Mouse (Mus musculus) liver, postnatal 0 days (tissue): ENCODE measurements around the gene Cyp11a1. TPM values are rescaled to one million over a fixed set of nuclear protein-coding genes. Genes with fewer than 3 reads are reported as not detected.

ENCODE experiments used
- ATAC-seq: fragments of 200-750 bp; cut with Nextera tagmentation; 2 replicates; pipeline ENCODE4 v1.8.0; 2017; ENCODE audit warnings: mild to moderate bottlenecking, moderate library complexity
- DNase-seq: peaks from one replicate; pipeline ENCODE4 v3.0.0-alpha.2; 2016
- H3K27ac ChIP-seq: fragments of 300-500 bp; sonication (generic); 2 replicates; pipeline ENCODE4 v1.5.1; 2014; ENCODE audit warnings: antibody characterized with exemption, moderate library complexity, mild to moderate bottlenecking, low read depth
- H3K27me3 ChIP-seq: fragments of 300-500 bp; sonication (generic); 2 replicates; pipeline ENCODE4 v1.6.1; 2014; ENCODE audit warnings: low read length, control low read depth, mixed read lengths; ENCODE audit not compliant: insufficient read depth
- H3K36me3 ChIP-seq: fragments of 300-500 bp; sonication (generic); replicated peaks from 2 replicates; pipeline ENCODE4 v1.6.1; 2014; ENCODE audit warnings: mild to moderate bottlenecking, control low read depth, low read length, moderate library complexity, mixed read lengths; ENCODE audit not compliant: insufficient read depth
- H3K4me1 ChIP-seq: fragments of 300-500 bp; sonication (generic); 2 replicates; pipeline ENCODE4 v1.6.1; 2014; ENCODE audit warnings: antibody characterized with exemption, mild to moderate bottlenecking, control low read depth; ENCODE audit not compliant: insufficient read depth
- H3K4me2 ChIP-seq: fragments of 300-500 bp; sonication (generic); 2 replicates; pipeline ENCODE4 v1.6.1; 2014; ENCODE audit warnings: low read depth, mild to moderate bottlenecking, low read length, moderate library complexity, mixed read lengths
- H3K4me3 ChIP-seq: fragments of 300-500 bp; sonication (generic); 2 replicates; pipeline ENCODE4 v1.5.1; 2014; ENCODE audit warnings: low read depth, low read length
- H3K9ac ChIP-seq: fragments of 300-500 bp; sonication (generic); replicated peaks from 2 replicates; pipeline ENCODE4 v1.6.1; 2014; ENCODE audit warnings: mild to moderate bottlenecking, moderate library complexity
- H3K9me3 ChIP-seq: fragments of 300-500 bp; sonication (generic); 2 replicates; pipeline ENCODE4 v1.6.1; 2016; ENCODE audit warnings: mild to moderate bottlenecking, control low read depth, low read length, mixed read lengths
- CTCF ChIP-seq: sonication (generic); IDR thresholded peaks from 2 replicates; pipeline ENCODE4 v1.5.1; 2016; ENCODE audit warnings: antibody characterized with exemption, low read depth
- EP300 ChIP-seq: IDR thresholded peaks from 2 replicates; pipeline ENCODE4 v1.6.1; 2016; ENCODE audit warnings: antibody characterized with exemption, low read depth, mild to moderate bottlenecking
- WGBS: fragments of 180-500 bp; shearing (Covaris S2); extraction: QIAGEN DNeasy Blood & Tissue Kit; methylation state at CpG from one replicate; pipeline ENCODE4 v1.1.7; 2014; ENCODE audit not compliant: insufficient replicate concordance; 5-methylcytosine and 5-hydroxymethylcytosine counted together
- polyA plus RNA-seq: library from polyadenylated mRNA; unstranded; fragments of >200 nt; fragmentation: Nextera tagmentation; extraction: Ambion mirVana; gene quantifications from 2 replicates; pipeline ENCODE4 v1.2.1, GENCODE M21; 2015

Cyp11a1 gene
- polyA plus RNA-seq, 1 experiment from 2014 or later, result 0.51 TPM

DNA sequence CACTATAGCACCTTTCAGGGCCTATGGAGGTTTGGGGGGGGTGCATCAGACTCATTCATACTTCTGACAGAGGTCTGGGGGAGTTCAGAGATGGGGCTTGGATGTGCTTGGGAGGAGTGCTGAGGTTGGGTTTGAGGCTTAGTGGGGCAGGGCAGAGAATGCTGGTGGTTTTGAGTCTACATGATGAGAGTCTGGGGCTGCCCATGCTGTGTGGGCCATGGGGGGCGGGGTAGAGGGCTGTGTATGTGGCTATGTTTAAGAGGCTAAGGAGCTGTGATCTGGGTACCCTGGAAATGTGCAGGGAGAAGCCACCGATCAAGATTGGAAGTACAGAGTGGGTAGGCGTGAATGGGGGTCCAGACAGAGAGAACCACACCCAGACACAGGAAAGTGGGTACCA, 14.2 kb upstream of the Cyp11a1 start:
- H3K27ac ChIP-seq, result no peak overlapping the region
- no peak overlapping the region for H3K4me3 ChIP-seq
- TF ChIP-seq CTCF (no peak), EP300 (no peak)
- no peak overlapping the region for H3K4me2 ChIP-seq
- no peaks in the 10 kb centered on the region for H3K9me3 ChIP-seq
- no peak for ATAC-seq
- 79% methylated on average over 3 of the region's 3 CpGs for WGBS
- H3K9ac ChIP-seq, result no peak overlapping the region
- H3K4me1 ChIP-seq, result no peaks in the 10 kb centered on the region
- no peaks in the 10 kb centered on the region for H3K36me3 ChIP-seq
- H3K27me3 ChIP-seq, result peaks cover 4% of the 10 kb centered on the region
- DNase-seq, result no peak

DNA sequence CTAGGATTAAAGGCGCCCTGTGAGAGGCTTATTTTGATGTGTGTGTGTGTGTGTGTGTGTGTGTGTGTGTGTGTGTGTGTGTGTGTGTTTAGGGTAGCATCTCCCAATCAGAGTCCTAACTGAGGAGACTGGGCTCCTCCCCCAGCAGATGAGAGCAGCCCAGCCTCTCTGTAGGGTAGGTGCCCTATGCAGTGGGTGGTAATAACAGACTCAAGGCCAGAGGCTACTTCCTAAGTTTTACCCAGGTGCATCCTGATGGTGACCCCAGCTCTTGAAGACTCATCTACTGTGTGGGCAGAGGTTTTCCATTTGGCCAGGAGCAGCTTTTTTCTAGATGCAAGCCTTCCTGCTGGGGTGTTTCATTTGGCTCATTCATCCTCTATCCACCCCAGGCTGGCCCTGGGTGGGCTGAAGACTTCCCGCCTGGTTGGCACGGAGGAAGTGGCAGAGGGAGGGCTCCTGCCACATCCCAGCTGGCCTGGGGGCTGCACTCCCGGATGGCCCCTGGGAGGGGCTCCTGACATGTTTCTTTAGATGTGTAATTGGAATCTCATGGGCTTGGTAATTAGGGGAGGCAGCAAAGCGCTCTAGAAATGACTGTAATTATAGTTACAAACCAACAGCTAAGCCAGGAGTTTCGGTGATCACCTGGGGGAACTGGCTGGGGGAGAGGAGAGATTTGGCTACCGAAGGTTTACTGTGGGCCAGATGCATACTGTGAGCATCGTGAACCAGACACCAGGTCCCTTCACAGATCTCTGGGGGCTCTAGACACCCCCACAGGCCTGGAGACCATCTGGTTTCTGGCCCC, 13.2 kb upstream of the Cyp11a1 start:
- peaks cover 5% of the 10 kb centered on the region for H3K4me1 ChIP-seq
- ATAC-seq (no peak), DNase-seq (no peak)
- no peak overlapping the region for H3K4me3 ChIP-seq
- H3K36me3 ChIP-seq, result no peaks in the 10 kb centered on the region
- peaks cover 11% of the 10 kb centered on the region for H3K27me3 ChIP-seq
- no peak overlapping the region for H3K9ac ChIP-seq
- H3K4me2 ChIP-seq, result no peak overlapping the region
- no peak overlapping the region for H3K27ac ChIP-seq
- no peaks in the 10 kb centered on the region for H3K9me3 ChIP-seq
- 58% methylated on average over 8 of the region's 8 CpGs for WGBS
- TF ChIP-seq CTCF (no peak), EP300 (no peak)

DNA sequence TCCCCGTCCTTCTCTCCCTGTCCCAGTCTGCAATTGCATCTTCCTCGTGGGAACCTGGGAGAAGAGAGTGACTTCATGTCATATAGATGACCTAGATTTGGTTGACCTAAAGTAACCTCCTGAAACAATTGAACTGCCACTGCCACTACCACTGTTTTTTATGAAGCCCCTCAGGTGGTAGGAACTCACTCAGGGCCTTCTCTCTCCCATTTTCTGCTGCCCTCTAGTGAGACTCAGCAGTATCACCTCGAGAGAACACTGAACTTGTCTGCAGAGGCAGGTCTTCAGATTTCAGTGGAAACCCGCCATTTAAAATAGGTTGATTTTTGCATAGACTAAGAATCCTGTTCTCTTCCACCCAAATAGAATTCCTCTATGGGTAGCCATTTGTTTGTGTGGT, 10.9 kb upstream of the Cyp11a1 start:
- Histone ChIP-seq H3K27ac (no peak overlapping the region), H3K4me3 (no peak overlapping the region), H3K4me1 (peaks cover 8% of the 10 kb centered on the region), H3K4me2 (no peak overlapping the region), H3K36me3 (no peaks in the 10 kb centered on the region), H3K27me3 (peaks cover 13% of the 10 kb centered on the region), H3K9me3 (no peaks in the 10 kb centered on the region), H3K9ac (no peak overlapping the region)
- no peak for ATAC-seq
- TF ChIP-seq EP300 (no peak), CTCF (peak; percentile 62)
- DNase-seq, result no peak
- WGBS, result 38% methylated on average over 4 of the region's 4 CpGs

DNA sequence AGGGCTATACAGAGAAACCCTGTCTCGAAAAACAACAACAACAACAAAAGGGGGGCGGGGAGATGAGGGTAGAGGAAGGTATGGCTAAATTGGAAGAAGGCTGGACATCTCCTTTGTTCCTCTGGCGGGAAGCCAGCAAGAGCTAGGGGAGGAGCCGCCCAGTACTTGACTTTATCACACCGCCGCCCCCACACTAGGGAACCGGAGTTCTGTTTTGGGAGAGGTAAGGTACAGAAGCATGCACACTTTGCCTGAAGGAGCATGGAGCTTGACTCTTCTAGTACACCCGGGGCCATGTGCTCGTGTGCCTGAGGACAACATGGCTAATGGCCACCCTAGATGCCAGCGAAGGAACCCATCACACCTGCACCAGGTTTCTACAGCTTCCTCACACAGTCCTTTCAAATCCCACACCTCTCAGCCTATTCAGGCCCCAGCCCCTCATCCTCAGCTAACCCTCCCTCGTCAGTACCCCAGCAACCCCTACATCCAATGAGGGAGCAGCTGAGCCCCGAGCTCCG, 8.6 kb upstream of the Cyp11a1 start:
- H3K27me3 ChIP-seq, result peaks cover 13% of the 10 kb centered on the region
- no peak overlapping the region for H3K27ac ChIP-seq
- no peaks in the 10 kb centered on the region for H3K9me3 ChIP-seq
- 23% methylated on average over 13 of the region's 13 CpGs for WGBS
- H3K4me1 ChIP-seq, result peaks cover 8% of the 10 kb centered on the region
- peak overlapping the region; percentile 68 for H3K4me2 ChIP-seq
- ATAC-seq (no peak), DNase-seq (no peak)
- 0 out of 2 replicates have a peak overlapping the region, but pooled peaks have one; percentile 19 for H3K4me3 ChIP-seq
- no peak for TF ChIP-seq CTCF
- TF ChIP-seq EP300, result no peak
- no peaks in the 10 kb centered on the region for H3K36me3 ChIP-seq
- H3K9ac ChIP-seq, result no peak overlapping the region

DNA sequence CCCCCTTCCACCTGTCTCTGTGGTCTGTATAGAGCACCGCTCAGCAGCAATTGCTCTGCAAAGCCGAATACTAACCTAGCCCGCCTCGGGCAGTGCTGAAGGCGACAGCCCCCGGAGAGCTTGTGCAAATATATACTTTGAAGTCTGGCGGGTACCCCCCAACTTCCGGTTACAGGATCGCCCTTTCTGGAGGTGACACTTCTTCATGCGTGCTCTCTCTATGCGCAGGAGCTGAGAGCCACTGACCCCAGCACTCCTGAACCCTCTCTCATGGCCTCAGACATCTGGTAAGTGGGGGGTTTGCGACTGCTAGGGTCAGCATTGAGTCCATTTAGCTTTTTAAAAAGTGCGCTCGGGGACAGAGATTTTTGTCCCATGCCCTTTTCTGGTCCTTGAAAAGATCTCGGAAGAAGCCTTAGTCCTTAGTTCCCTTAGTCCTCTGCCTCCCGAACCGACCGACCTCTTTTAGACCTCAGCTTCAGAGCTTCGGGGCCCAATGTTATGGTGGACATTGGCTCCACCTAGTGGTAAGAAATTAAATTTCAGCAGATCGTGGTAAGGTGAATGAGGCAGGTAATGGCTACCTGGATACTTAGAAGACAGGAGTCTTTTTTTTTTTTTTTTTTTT, 8.1 kb upstream of the Cyp11a1 start:
- TF ChIP-seq CTCF (peak; percentile 85), EP300 (no peak)
- Histone ChIP-seq H3K27ac (no peak overlapping the region), H3K36me3 (no peaks in the 10 kb centered on the region), H3K9ac (no peak overlapping the region), H3K27me3 (peaks cover 13% of the 10 kb centered on the region), H3K4me3 (peak overlapping the region; percentile 19; the same call in 1 of the 2 replicates), H3K4me1 (peaks cover 8% of the 10 kb centered on the region), H3K4me2 (peak overlapping the region; percentile 68), H3K9me3 (no peaks in the 10 kb centered on the region)
- ATAC-seq (peak; percentile 65; the same call in 1 of the 2 replicates), DNase-seq (peak; percentile 52)
- 1% methylated on average over 20 of the region's 20 CpGs for WGBS

DNA sequence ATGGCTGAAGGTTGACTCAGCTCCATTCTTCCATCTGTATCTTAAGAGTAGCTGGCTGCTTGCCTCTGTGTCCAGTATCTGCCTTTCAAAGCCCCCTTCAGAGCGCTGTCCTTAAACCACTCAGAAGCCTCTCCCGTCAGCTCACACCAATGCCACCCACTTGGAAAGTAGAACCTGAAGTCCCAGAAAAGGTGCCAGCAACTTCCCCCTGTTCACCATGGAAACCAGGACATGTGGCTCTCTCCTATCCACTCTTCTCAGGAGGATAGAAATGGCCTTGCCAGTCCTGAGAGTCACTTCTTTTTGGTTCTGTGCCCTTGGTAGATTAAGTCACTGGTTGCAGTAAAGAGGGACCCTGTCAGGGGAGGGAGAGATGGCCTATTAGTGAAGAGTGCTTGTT, 7.5 kb upstream of the Cyp11a1 start:
- H3K4me2 ChIP-seq, result no peak overlapping the region
- no peak overlapping the region for H3K9ac ChIP-seq
- no peak overlapping the region for H3K4me3 ChIP-seq
- H3K4me1 ChIP-seq, result peaks cover 8% of the 10 kb centered on the region
- TF ChIP-seq CTCF (no peak), EP300 (no peak)
- no peaks in the 10 kb centered on the region for H3K36me3 ChIP-seq
- WGBS, result 69% methylated on average over 2 of the region's 2 CpGs
- H3K27ac ChIP-seq, result no peak overlapping the region
- no peak for DNase-seq
- H3K27me3 ChIP-seq, result peaks cover 13% of the 10 kb centered on the region
- no peak for ATAC-seq
- H3K9me3 ChIP-seq, result no peaks in the 10 kb centered on the region
